Mouse (Mus musculus) heart, postnatal 0 days (tissue): ENCODE measurements at regions not wholly inside any gene's neighbourhood (a gene's known extent, or its start where the extent isn't known, plus 50 kb on each side); places are given as distances from the start of the nearest gene placed in this dataset.

ENCODE experiments used
- CTCF ChIP-seq: IDR thresholded peaks from 2 replicates; pipeline ENCODE4 v1.5.1; 2016; ENCODE audit warnings: antibody characterized with exemption, control low read depth, low read depth
- EP300 ChIP-seq: IDR thresholded peaks from 2 replicates; pipeline ENCODE4 v1.6.1; 2016; ENCODE audit warnings: antibody characterized with exemption, low read depth

- no peak for TF ChIP-seq CTCF
- no peak for TF ChIP-seq EP300
Measured at GRCm38 (mm10) chr14:33708298-33708665, 119.3 kb downstream of the Ptpn20 start.
